Mouse (Mus musculus): ENCODE data around the gene Gla. TPM values are rescaled to one million over a fixed set of nuclear protein-coding genes. Genes with fewer than 3 reads are reported as not detected.

Gene Gla
- polyA plus RNA-seq, 1 experiment: 9.5 TPM

DNA sequence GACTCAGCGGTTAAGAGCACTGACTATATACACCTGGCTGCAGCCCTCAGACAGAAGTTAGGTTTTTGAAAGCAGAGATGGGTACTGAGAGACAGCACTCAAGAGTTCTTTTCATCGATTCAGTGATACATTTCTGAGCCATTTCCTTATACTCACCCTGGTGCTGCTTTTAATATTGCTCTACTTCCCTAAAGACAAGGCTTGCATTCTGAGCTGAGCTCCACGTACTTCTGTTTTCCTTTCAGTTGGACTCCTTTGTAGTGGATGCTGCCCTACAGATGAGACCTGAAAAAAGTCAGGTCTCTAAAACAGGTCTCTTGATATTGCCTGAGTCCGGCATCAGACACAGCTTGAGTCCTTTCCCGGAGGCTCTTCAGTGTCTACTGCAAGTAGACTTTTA lies 31.8 kb upstream of the Gla start:
- TF ChIP-seq CTCF (IDR thresholded peaks at IDR 0.05; ENCODE audit: borderline replicate concordance, insufficient read depth, low read depth, low read length): no peak
- TF ChIP-seq POLR2A (IDR thresholded peaks at IDR 0.05; ENCODE audit: borderline replicate concordance, insufficient read depth, low read length): no peak
- no peaks in the 10 kb centered on the region for H3K4me1 ChIP-seq (ENCODE audit: control insufficient read depth, insufficient read depth, low read length)
- DNase-seq: no peak
- H3K27ac ChIP-seq (ENCODE audit: insufficient read depth, low read length): no peak overlapping the region
- H3K4me3 ChIP-seq (replicated peaks; ENCODE audit: insufficient read depth, low read depth, low read length): no peak overlapping the region
- no peaks in the 10 kb centered on the region for H3K27me3 ChIP-seq (ENCODE audit: control insufficient read depth, insufficient read depth, low read length)
- WGBS: 86% methylated on average over 5 of the region's 5 CpGs

DNA sequence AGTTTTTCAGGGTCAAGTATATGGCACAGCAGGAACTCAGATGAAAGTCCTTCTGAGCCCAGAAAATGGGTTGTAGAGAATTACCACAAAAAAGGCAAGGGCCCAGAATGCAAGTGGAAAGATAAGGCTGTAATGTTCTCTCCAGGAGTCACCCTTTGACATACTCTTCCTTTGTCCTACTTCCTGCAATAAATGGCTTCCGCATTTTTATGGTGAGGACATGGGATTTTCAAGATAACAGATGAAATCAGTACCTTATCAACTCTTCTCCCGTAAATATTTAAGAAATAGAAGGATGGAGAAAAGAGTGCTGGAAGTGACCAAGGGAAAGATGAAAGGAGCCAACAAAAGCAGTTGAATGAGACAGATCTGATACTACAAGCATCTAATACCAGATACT lies 27.3 kb upstream of the Gla start:
- DNase-seq: no peak
- 92% methylated on average over 2 of the region's 2 CpGs for WGBS
- no peak overlapping the region for H3K27ac ChIP-seq (ENCODE audit: insufficient read depth, low read length)
- no peaks in the 10 kb centered on the region for H3K27me3 ChIP-seq (ENCODE audit: control insufficient read depth, insufficient read depth, low read length)
- H3K4me3 ChIP-seq (replicated peaks; ENCODE audit: insufficient read depth, low read depth, low read length): no peak overlapping the region
- TF ChIP-seq POLR2A (IDR thresholded peaks at IDR 0.05; ENCODE audit: borderline replicate concordance, insufficient read depth, low read length): no peak
- no peak for TF ChIP-seq CTCF (IDR thresholded peaks at IDR 0.05; ENCODE audit: borderline replicate concordance, insufficient read depth, low read depth, low read length)
- no peaks in the 10 kb centered on the region for H3K4me1 ChIP-seq (ENCODE audit: control insufficient read depth, insufficient read depth, low read length)

DNA sequence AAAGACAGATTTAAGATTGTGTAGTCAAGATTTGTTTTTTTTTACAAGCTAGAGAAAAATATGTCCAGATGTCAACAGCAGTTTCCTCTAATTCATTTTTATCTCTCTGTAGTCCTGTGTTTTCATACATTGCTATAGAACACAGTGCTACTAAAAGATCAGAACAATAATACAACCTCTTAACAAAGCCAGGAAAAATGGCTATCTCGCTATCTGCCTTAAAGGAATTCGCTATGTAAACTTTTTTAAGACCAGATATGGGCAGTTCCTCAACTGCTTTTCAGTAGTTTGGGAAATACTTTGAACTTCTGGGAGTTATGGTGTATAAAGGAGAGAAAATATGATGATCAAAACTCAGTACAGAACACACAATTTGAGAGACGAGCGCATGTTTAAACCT lies 22.4 kb upstream of the Gla start:
- H3K27me3 ChIP-seq (ENCODE audit: control insufficient read depth, insufficient read depth, low read length): no peaks in the 10 kb centered on the region
- H3K4me1 ChIP-seq (ENCODE audit: control insufficient read depth, insufficient read depth, low read length): no peaks in the 10 kb centered on the region
- H3K27ac ChIP-seq (ENCODE audit: insufficient read depth, low read length): no peak overlapping the region
- no peak overlapping the region for H3K4me3 ChIP-seq (replicated peaks; ENCODE audit: insufficient read depth, low read depth, low read length)
- 90% methylated on average over 4 of the region's 4 CpGs for WGBS
- no peak for TF ChIP-seq CTCF (IDR thresholded peaks at IDR 0.05; ENCODE audit: borderline replicate concordance, insufficient read depth, low read depth, low read length)
- no peak for TF ChIP-seq POLR2A (IDR thresholded peaks at IDR 0.05; ENCODE audit: borderline replicate concordance, insufficient read depth, low read length)
- no peak for DNase-seq

DNA sequence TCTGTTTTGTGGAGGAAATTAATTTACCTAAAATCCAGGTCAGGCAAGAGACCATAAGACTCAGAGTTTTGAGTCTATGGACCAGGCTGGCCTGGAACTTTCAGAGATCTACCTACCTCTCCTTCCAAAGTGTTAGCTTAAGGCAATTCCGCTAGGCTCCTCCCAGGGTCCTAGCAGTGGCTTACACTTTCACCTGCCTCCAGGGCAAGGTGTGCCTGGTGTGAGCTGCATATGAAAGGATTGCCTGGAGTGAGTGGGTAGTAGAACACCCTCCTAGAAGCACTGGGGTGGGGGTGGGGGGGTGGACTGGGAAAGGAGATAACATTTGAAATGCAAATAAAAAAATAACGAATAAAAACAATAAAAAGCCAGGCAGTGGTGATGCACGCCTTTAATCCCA lies 20.8 kb upstream of the Gla start:
- no peak overlapping the region for H3K27ac ChIP-seq (ENCODE audit: insufficient read depth, low read length)
- DNase-seq: no peak
- H3K27me3 ChIP-seq (ENCODE audit: control insufficient read depth, insufficient read depth, low read length): no peaks in the 10 kb centered on the region
- WGBS: 81% methylated on average over 3 of the region's 3 CpGs
- no peaks in the 10 kb centered on the region for H3K4me1 ChIP-seq (ENCODE audit: control insufficient read depth, insufficient read depth, low read length)
- H3K4me3 ChIP-seq (replicated peaks; ENCODE audit: insufficient read depth, low read depth, low read length): no peak overlapping the region
- TF ChIP-seq POLR2A (IDR thresholded peaks at IDR 0.05; ENCODE audit: borderline replicate concordance, insufficient read depth, low read length): no peak
- TF ChIP-seq CTCF (IDR thresholded peaks at IDR 0.05; ENCODE audit: borderline replicate concordance, insufficient read depth, low read depth, low read length): no peak

DNA sequence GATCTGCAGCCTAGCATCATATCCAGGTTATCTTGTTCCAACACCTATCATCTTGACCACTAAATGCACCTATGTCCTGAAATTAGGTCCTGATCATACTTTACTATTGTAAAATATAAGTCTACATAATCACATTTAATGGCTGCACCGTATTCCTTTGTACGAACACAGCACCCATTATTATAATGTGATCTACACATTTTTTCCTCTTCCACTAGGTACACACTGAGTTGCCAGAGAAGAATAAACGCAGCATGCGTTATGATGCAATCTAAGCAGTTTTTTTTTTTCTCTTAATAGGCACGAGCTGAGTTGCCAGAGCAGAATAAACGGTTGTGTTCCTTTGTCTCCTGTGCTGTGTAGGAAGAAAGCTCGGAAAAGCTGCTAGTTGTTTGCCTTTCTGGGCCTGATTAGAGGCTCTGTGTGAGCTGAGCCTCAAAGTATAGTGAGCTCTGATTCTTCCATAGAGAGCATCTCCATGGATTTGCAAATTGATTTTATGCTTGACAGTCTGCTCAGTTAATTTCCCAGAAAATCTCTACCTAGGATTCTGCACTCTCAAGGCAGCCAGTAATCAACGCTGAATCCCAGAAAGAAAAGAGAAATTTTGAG lies 19.4 kb upstream of the Gla start:
- 35% methylated on average over 8 of the region's 8 CpGs for WGBS
- no peak for TF ChIP-seq CTCF (IDR thresholded peaks at IDR 0.05; ENCODE audit: borderline replicate concordance, insufficient read depth, low read depth, low read length)
- Histone ChIP-seq H3K27me3 (ENCODE audit: control insufficient read depth, insufficient read depth, low read length) (no peaks in the 10 kb centered on the region), H3K4me3 (replicated peaks; ENCODE audit: insufficient read depth, low read depth, low read length) (no peak overlapping the region), H3K4me1 (ENCODE audit: control insufficient read depth, insufficient read depth, low read length) (no peaks in the 10 kb centered on the region), H3K27ac (ENCODE audit: insufficient read depth, low read length) (no peak overlapping the region)
- no peak for DNase-seq

DNA sequence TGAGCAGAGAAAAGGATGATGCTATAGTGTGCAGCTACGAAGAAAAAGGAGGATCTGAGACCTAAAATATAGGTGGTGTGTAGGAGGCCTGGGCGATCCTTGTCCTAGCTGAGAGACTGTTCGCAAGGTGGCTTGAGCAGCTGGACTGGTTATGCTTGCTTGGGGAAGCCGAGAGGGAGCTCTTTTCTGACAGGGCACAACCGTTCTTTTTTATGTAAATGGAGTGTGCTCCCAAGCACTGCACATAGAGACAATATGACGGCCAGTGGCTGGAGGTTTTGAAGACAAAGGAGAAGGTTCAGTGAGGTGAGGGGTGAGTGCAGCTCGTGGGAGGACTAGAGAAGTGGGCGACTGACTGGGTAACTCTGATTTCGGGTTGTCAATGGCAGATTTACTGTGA lies 18.8 kb upstream of the Gla start:
- no peaks in the 10 kb centered on the region for H3K4me1 ChIP-seq (ENCODE audit: control insufficient read depth, insufficient read depth, low read length)
- WGBS: 53% methylated on average over 9 of the region's 9 CpGs
- no peak overlapping the region for H3K4me3 ChIP-seq (replicated peaks; ENCODE audit: insufficient read depth, low read depth, low read length)
- no peak for TF ChIP-seq CTCF (IDR thresholded peaks at IDR 0.05; ENCODE audit: borderline replicate concordance, insufficient read depth, low read depth, low read length)
- no peak for TF ChIP-seq POLR2A (IDR thresholded peaks at IDR 0.05; ENCODE audit: borderline replicate concordance, insufficient read depth, low read length)
- no peak overlapping the region for H3K27ac ChIP-seq (ENCODE audit: insufficient read depth, low read length)
- no peaks in the 10 kb centered on the region for H3K27me3 ChIP-seq (ENCODE audit: control insufficient read depth, insufficient read depth, low read length)
- DNase-seq: no peak

DNA sequence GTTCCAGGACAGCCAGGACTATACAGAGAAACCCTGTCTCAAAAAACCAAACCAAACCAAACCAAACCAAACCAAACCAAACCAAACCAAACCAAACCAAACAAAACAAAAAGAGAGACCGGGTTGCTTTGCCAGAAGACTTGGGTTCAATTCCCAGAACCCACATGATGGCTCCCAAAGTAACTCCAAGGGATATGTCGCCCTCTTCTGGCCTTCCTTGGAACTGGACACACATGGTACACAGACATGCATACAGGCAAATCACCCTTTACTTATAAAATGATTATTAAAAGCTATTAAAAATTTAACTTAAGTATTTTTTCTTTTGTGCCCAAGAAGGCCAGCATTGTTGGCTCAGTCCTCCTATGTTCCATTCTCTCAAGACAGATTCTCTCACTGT lies 13.4 kb upstream of the Gla start:
- no peaks in the 10 kb centered on the region for H3K27me3 ChIP-seq (ENCODE audit: control insufficient read depth, insufficient read depth, low read length)
- H3K4me1 ChIP-seq (ENCODE audit: control insufficient read depth, insufficient read depth, low read length): no peaks in the 10 kb centered on the region; the same call in 1 of the 2 replicates
- no peak overlapping the region for H3K27ac ChIP-seq (ENCODE audit: insufficient read depth, low read length)
- no peak for DNase-seq
- no peak overlapping the region for H3K4me3 ChIP-seq (replicated peaks; ENCODE audit: insufficient read depth, low read depth, low read length)
- 81% methylated on average over 2 of the region's 2 CpGs for WGBS
- TF ChIP-seq CTCF (IDR thresholded peaks at IDR 0.05; ENCODE audit: borderline replicate concordance, insufficient read depth, low read depth, low read length) (no peak), POLR2A (IDR thresholded peaks at IDR 0.05; ENCODE audit: borderline replicate concordance, insufficient read depth, low read length) (no peak)

DNA sequence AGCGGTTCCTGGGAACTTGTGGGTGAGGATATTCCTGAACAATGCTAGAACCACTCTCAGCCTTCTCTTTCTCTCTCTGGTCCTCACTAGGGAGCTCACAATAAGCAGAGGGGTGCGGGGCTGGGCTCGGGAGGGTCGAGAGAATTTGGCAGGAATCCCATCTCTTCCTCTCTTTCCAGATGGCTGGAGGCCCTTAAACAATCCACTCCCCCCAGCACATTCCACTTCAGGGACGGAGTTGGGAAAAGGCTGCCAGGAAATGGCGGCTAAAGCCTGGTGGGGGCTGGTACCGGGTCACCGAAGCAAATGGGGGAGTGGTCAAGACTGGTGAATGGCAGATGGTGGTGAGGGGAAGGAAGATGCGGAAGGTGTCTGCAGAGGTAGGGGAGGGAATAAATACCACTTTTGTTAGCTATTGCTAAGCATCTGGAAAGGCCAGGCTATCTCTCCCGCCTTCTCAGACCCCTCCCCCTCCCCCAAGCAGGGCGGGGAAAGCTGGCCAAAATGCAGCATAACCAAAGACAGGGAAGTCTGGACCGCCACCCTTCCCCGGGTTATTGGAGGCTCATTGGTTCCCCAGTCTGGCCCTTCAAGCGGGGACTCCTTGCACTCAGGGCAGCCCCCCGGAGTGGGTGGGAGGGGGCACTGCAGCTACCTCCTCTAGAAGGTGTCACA lies 11.5 kb upstream of the Gla start:
- TF ChIP-seq POLR2A (IDR thresholded peaks at IDR 0.05; ENCODE audit: borderline replicate concordance, insufficient read depth, low read length) (no peak), CTCF (IDR thresholded peaks at IDR 0.05; ENCODE audit: borderline replicate concordance, insufficient read depth, low read depth, low read length) (no peak)
- peak; percentile 26 to 50 for DNase-seq
- Histone ChIP-seq H3K27ac (ENCODE audit: insufficient read depth, low read length) (peak overlapping the region; percentile 4; the same call in 1 of the 2 replicates), H3K27me3 (ENCODE audit: control insufficient read depth, insufficient read depth, low read length) (no peaks in the 10 kb centered on the region), H3K4me1 (ENCODE audit: control insufficient read depth, insufficient read depth, low read length) (no peaks in the 10 kb centered on the region; the same call in 1 of the 2 replicates), H3K4me3 (replicated peaks; ENCODE audit: insufficient read depth, low read depth, low read length) (peak overlapping the region; percentile 69)
- 7% methylated on average over 14 of the region's 15 CpGs for WGBS
